ENCODE assay signal across 17 mouse cellular contexts in genomic region chr13:25984535-25984934, GRCm38 (mm10).
"Had no signal": no experiment of that assay in that cellular context is flagged by ENCODE, and none has a peak within 500 bp of the region (broad histone marks: within the 10 kb centered on the region; RNA-seq: fewer than 3 reads in every experiment).

No protein-coding gene starts in this region.

- H3K36me3 ChIP-seq: lung, embryonic 15.5 days; midbrain, embryonic 13.5 days; midbrain, embryonic 15.5 days; neural tube, embryonic 12.5 days; stomach, embryonic 15.5 days had no signal

- H3K27ac ChIP-seq: lung, embryonic 15.5 days; macrophage; midbrain, embryonic 13.5 days; midbrain, embryonic 15.5 days; neural tube, embryonic 12.5 days; stomach, embryonic 15.5 days; stomach, postnatal 0 days had no signal

- DNase-seq: lung, adult 2 months; lung, postnatal 14 days; lung, postnatal 36 days; right cerebral cortex, postnatal 14 days; thymus, adult 18-20 months; thymus, postnatal 14 days; thymus, postnatal 36 days had no signal

- H3K4me2 ChIP-seq: lung, embryonic 15.5 days; midbrain, embryonic 11.5 days; midbrain, embryonic 13.5 days; midbrain, embryonic 15.5 days; neural tube, embryonic 12.5 days; stomach, embryonic 15.5 days had no signal

- H3K4me3 ChIP-seq: lung, embryonic 15.5 days; megakaryocyte, embryonic 14.5 days; midbrain, embryonic 13.5 days; midbrain, embryonic 15.5 days; neural tube, embryonic 12.5 days; stomach, embryonic 15.5 days had no signal

- H3K4me1 ChIP-seq: lung, embryonic 15.5 days; megakaryocyte, embryonic 14.5 days; midbrain, embryonic 15.5 days; neural tube, embryonic 12.5 days; stomach, embryonic 15.5 days had no signal

- H3K9ac ChIP-seq: lung, embryonic 15.5 days; midbrain, embryonic 13.5 days; midbrain, embryonic 15.5 days; neural tube, embryonic 12.5 days; stomach, embryonic 15.5 days had no signal

- ATAC-seq: lung, postnatal 0 days; midbrain, embryonic 13.5 days; midbrain, embryonic 15.5 days had no signal

- H3K9me3 ChIP-seq: lung, embryonic 15.5 days; megakaryocyte, embryonic 14.5 days; midbrain, embryonic 13.5 days; midbrain, embryonic 15.5 days; neural tube, embryonic 12.5 days; stomach, embryonic 15.5 days had no signal

- H3K27me3 ChIP-seq: lung, embryonic 15.5 days; megakaryocyte, embryonic 14.5 days; midbrain, embryonic 13.5 days; midbrain, embryonic 15.5 days; neural tube, embryonic 12.5 days; stomach, embryonic 15.5 days had no signal
